Mouse (Mus musculus): ENCODE data around the gene Gm20683.
"Not testable (repeated sequence)": the region's sequence is repeated elsewhere in the genome, so short reads cannot be mapped to it uniquely, and the experiment has no call there.

Gm20683 gene

GRCm38 (mm10) chr17:25827546-25828222 is 13.9 kb downstream of the Gm20683 start:
- no peak for DNase-seq (ENCODE audit: low read depth)

GRCm38 (mm10) chr17:25827011-25827410 is 14.6 kb downstream of the Gm20683 start:
- no peak for DNase-seq (ENCODE audit: low read depth)

- DNase-seq (ENCODE audit: low read depth): no peak
These were observed 15.5 kb downstream of the Gm20683 start for GRCm38 (mm10) chr17:25825984-25826570.

GRCm38 (mm10) chr17:25825311-25825710 is 16.3 kb downstream of the Gm20683 start:
- DNase-seq (ENCODE audit: low read depth): no peak

- DNase-seq (ENCODE audit: low read depth): no peak
These were observed 17.0 kb downstream of the Gm20683 start for GRCm38 (mm10) chr17:25824362-25825142.

GRCm38 (mm10) chr17:25823452-25823851 is 18.1 kb downstream of the Gm20683 start, which contains the start of gene Wdr24:
Gene Wdr24, plus strand, starts transcription at chr17:25823627.
- peak; percentile 78 for DNase-seq (ENCODE audit: low read depth)

- DNase-seq (ENCODE audit: low read depth): no peak
These were observed 22.4 kb downstream of the Gm20683 start for GRCm38 (mm10) chr17:25818851-25819780.

GRCm38 (mm10) chr17:25817662-25818061 is 23.9 kb downstream of the Gm20683 start:
- no peak for DNase-seq (ENCODE audit: low read depth)

- peak; percentile 30 for DNase-seq (ENCODE audit: low read depth)
These were observed 28.1 kb downstream of the Gm20683 start for GRCm38 (mm10) chr17:25813471-25813870.

- DNase-seq (ENCODE audit: low read depth): no peak
These were observed 30.7 kb downstream of the Gm20683 start for GRCm38 (mm10) chr17:25810890-25811289.

GRCm38 (mm10) chr17:25809606-25810340 is 31.8 kb downstream of the Gm20683 start:
- no peak for DNase-seq (ENCODE audit: low read depth)

- no peak for DNase-seq (ENCODE audit: low read depth)
These were observed 32.6 kb downstream of the Gm20683 start, which contains the start of gene Fbxl16 for GRCm38 (mm10) chr17:25808789-25809605. Gene Fbxl16, plus strand, starts transcription at chr17:25809085.

- DNase-seq (ENCODE audit: low read depth): no peak
These were observed 33.5 kb downstream of the Gm20683 start for GRCm38 (mm10) chr17:25808028-25808427.

- not testable (repeated sequence) for DNase-seq (ENCODE audit: low read depth)
These were observed 34.1 kb downstream of the Gm20683 start for GRCm38 (mm10) chr17:25807452-25807851.

- DNase-seq (ENCODE audit: low read depth): no peak
These were observed 35.1 kb downstream of the Gm20683 start for GRCm38 (mm10) chr17:25806507-25806906.

- DNase-seq (ENCODE audit: low read depth): peak; percentile 55
These were observed 38.6 kb downstream of the Gm20683 start for GRCm38 (mm10) chr17:25802825-25803517.

- DNase-seq (ENCODE audit: low read depth): peak; percentile 28
These were observed 40.5 kb downstream of the Gm20683 start for GRCm38 (mm10) chr17:25801029-25801428.

- peak; percentile 26 for DNase-seq (ENCODE audit: low read depth)
These were observed 44.6 kb downstream of the Gm20683 start, which contains the start of gene Metrn for GRCm38 (mm10) chr17:25796951-25797369. Gene Metrn, minus strand, starts transcription at chr17:25797136.

- DNase-seq (ENCODE audit: low read depth): no peak
These were observed 45.3 kb downstream of the Gm20683 start for GRCm38 (mm10) chr17:25796211-25796771.

Measured in fibroblast of lung, adult 2 months (primary cell).